Mouse (Mus musculus) bone marrow, adult 2 months (tissue): ENCODE measurements at regions not wholly inside any gene's neighbourhood (a gene's known extent, or its start where the extent isn't known, plus 50 kb on each side); places are given as distances from the start of the nearest gene placed in this dataset.

ENCODE experiments used
- CTCF ChIP-seq: fragments of 200-500 bp; IDR thresholded peaks from 2 replicates; pipeline ENCODE4 v1.5.1; 2011; ENCODE audit warnings: low read length, control low read depth; ENCODE audit not compliant: control insufficient read depth, insufficient read depth
- POLR2A ChIP-seq: fragments of 200-500 bp; IDR thresholded peaks from 2 replicates; pipeline ENCODE4 v1.6.1; 2011; ENCODE audit warnings: low read depth, mild to moderate bottlenecking, control low read depth, low read length, borderline replicate concordance; ENCODE audit not compliant: control insufficient read depth

GRCm38 (mm10) chr7:136002382-136002781 is 286.2 kb upstream of the Mki67 start:
- TF ChIP-seq CTCF (no peak), POLR2A (no peak)
